Mouse (Mus musculus): ENCODE results near the gene Crtc3. TPM values are rescaled to one million over a fixed set of nuclear protein-coding genes. Genes with fewer than 3 reads are reported as not detected.

Crtc3 gene
- 11.7 and 14.0 TPM in 2 replicates for polyA plus RNA-seq (2014; fragmentation: Nextera tagmentation; extraction: Ambion mirVana)

GRCm38 (mm10) chr7:80688556-80689220 lies at the start of gene Crtc3:
TSS of gene Crtc3 (minus strand) at chr7:80688877.
- Histone ChIP-seq H3K36me3 (ENCODE audit: control insufficient read depth, insufficient read depth, low read length) (no peaks in the 10 kb centered on the region), H3K27me3 (ENCODE audit: control insufficient read depth, insufficient read depth, low read length) (no peaks in the 10 kb centered on the region), H3K27ac (replicated peaks; ENCODE audit: low read depth, low read length) (peak within 1 kb of the TSS; percentile 96), H3K4me3 (replicated peaks; ENCODE audit: low read depth, low read length) (peak within 1 kb of the TSS; percentile 74), H3K4me2 (ENCODE audit: low read length) (peak within 1 kb of the TSS; percentile 67), H3K9me3 (ENCODE audit: control insufficient read depth, low read length) (no peaks in the 10 kb centered on the region), H3K4me1 (ENCODE audit: control insufficient read depth, insufficient read depth, low read length) (peaks cover 11% of the 10 kb centered on the region), H3K9ac (replicated peaks; ENCODE audit: low read length) (peak within 1 kb of the TSS; percentile 95)
- ATAC-seq (ENCODE audit: low FRiP score, low TSS enrichment) (peak; percentile 86), DNase-seq (peak; percentile 83)
- under 1% methylated on average over 79 of the region's 83 CpGs for WGBS

GRCm38 (mm10) chr7:80736199-80736598 lies 47.5 kb upstream of the Crtc3 start:
- 88% methylated on average over 10 of the region's 10 CpGs for WGBS
- H3K4me3 ChIP-seq (replicated peaks; ENCODE audit: low read depth, low read length), result no peak overlapping the region
- no peak for ATAC-seq (ENCODE audit: low FRiP score, low TSS enrichment)
- no peak overlapping the region for H3K4me2 ChIP-seq (ENCODE audit: low read length)
- H3K9ac ChIP-seq (replicated peaks; ENCODE audit: low read length), result no peak overlapping the region
- no peak for DNase-seq
- no peaks in the 10 kb centered on the region for H3K27me3 ChIP-seq (ENCODE audit: control insufficient read depth, insufficient read depth, low read length)
- peaks cover 70% of the 10 kb centered on the region for H3K36me3 ChIP-seq (ENCODE audit: control insufficient read depth, insufficient read depth, low read length)
- H3K9me3 ChIP-seq (ENCODE audit: control insufficient read depth, low read length), result no peaks in the 10 kb centered on the region
- no peaks in the 10 kb centered on the region for H3K4me1 ChIP-seq (ENCODE audit: control insufficient read depth, insufficient read depth, low read length)
- no peak overlapping the region for H3K27ac ChIP-seq (replicated peaks; ENCODE audit: low read depth, low read length)

- WGBS, result 82% methylated on average over 11 of the region's 11 CpGs
- DNase-seq (no peak), ATAC-seq (ENCODE audit: low FRiP score, low TSS enrichment) (no peak)
- Histone ChIP-seq H3K4me2 (ENCODE audit: low read length) (no peak overlapping the region), H3K27ac (replicated peaks; ENCODE audit: low read depth, low read length) (no peak overlapping the region), H3K36me3 (ENCODE audit: control insufficient read depth, insufficient read depth, low read length) (peaks cover 61% of the 10 kb centered on the region), H3K9ac (replicated peaks; ENCODE audit: low read length) (no peak overlapping the region), H3K4me1 (ENCODE audit: control insufficient read depth, insufficient read depth, low read length) (no peaks in the 10 kb centered on the region), H3K4me3 (replicated peaks; ENCODE audit: low read depth, low read length) (no peak overlapping the region), H3K9me3 (ENCODE audit: control insufficient read depth, low read length) (no peaks in the 10 kb centered on the region), H3K27me3 (ENCODE audit: control insufficient read depth, insufficient read depth, low read length) (no peaks in the 10 kb centered on the region)
These were observed 44.3 kb upstream of the Crtc3 start for GRCm38 (mm10) chr7:80732986-80733385.

- Histone ChIP-seq H3K9ac (replicated peaks; ENCODE audit: low read length) (no peak overlapping the region), H3K27me3 (ENCODE audit: control insufficient read depth, insufficient read depth, low read length) (no peaks in the 10 kb centered on the region), H3K36me3 (ENCODE audit: control insufficient read depth, insufficient read depth, low read length) (peaks cover 64% of the 10 kb centered on the region), H3K4me1 (ENCODE audit: control insufficient read depth, insufficient read depth, low read length) (no peaks in the 10 kb centered on the region), H3K4me3 (replicated peaks; ENCODE audit: low read depth, low read length) (no peak overlapping the region), H3K4me2 (ENCODE audit: low read length) (no peak overlapping the region), H3K9me3 (ENCODE audit: control insufficient read depth, low read length) (no peaks in the 10 kb centered on the region), H3K27ac (replicated peaks; ENCODE audit: low read depth, low read length) (no peak overlapping the region)
- DNase-seq, result peak; percentile 89
- no peak for ATAC-seq (ENCODE audit: low FRiP score, low TSS enrichment)
- WGBS, result 25% methylated on average over 8 of the region's 8 CpGs
These were observed 41.0 kb upstream of the Crtc3 start for GRCm38 (mm10) chr7:80729662-80730061.

GRCm38 (mm10) chr7:80721041-80721440 lies 32.4 kb upstream of the Crtc3 start:
- Histone ChIP-seq H3K9me3 (ENCODE audit: control insufficient read depth, low read length) (no peaks in the 10 kb centered on the region), H3K27ac (replicated peaks; ENCODE audit: low read depth, low read length) (no peak overlapping the region), H3K4me2 (ENCODE audit: low read length) (no peak overlapping the region), H3K4me1 (ENCODE audit: control insufficient read depth, insufficient read depth, low read length) (no peaks in the 10 kb centered on the region), H3K36me3 (ENCODE audit: control insufficient read depth, insufficient read depth, low read length) (peaks cover 77% of the 10 kb centered on the region), H3K9ac (replicated peaks; ENCODE audit: low read length) (no peak overlapping the region), H3K4me3 (replicated peaks; ENCODE audit: low read depth, low read length) (no peak overlapping the region), H3K27me3 (ENCODE audit: control insufficient read depth, insufficient read depth, low read length) (no peaks in the 10 kb centered on the region)
- 23% methylated on average over 9 of the region's 9 CpGs for WGBS
- DNase-seq, result peak; percentile 28
- no peak for ATAC-seq (ENCODE audit: low FRiP score, low TSS enrichment)

GRCm38 (mm10) chr7:80719582-80719981 lies 30.9 kb upstream of the Crtc3 start:
- ATAC-seq (ENCODE audit: low FRiP score, low TSS enrichment) (no peak), DNase-seq (no peak)
- no peak overlapping the region for H3K4me2 ChIP-seq (ENCODE audit: low read length)
- H3K27ac ChIP-seq (replicated peaks; ENCODE audit: low read depth, low read length), result no peak overlapping the region
- no peak overlapping the region for H3K9ac ChIP-seq (replicated peaks; ENCODE audit: low read length)
- H3K9me3 ChIP-seq (ENCODE audit: control insufficient read depth, low read length), result no peaks in the 10 kb centered on the region
- H3K4me3 ChIP-seq (replicated peaks; ENCODE audit: low read depth, low read length), result no peak overlapping the region
- no peaks in the 10 kb centered on the region for H3K4me1 ChIP-seq (ENCODE audit: control insufficient read depth, insufficient read depth, low read length)
- H3K27me3 ChIP-seq (ENCODE audit: control insufficient read depth, insufficient read depth, low read length), result no peaks in the 10 kb centered on the region
- peaks cover 77% of the 10 kb centered on the region for H3K36me3 ChIP-seq (ENCODE audit: control insufficient read depth, insufficient read depth, low read length)
- 97% methylated on average over 7 of the region's 7 CpGs for WGBS

GRCm38 (mm10) chr7:80719038-80719437 lies 30.4 kb upstream of the Crtc3 start:
- Histone ChIP-seq H3K27ac (replicated peaks; ENCODE audit: low read depth, low read length) (no peak overlapping the region), H3K9ac (replicated peaks; ENCODE audit: low read length) (no peak overlapping the region), H3K4me2 (ENCODE audit: low read length) (no peak overlapping the region), H3K36me3 (ENCODE audit: control insufficient read depth, insufficient read depth, low read length) (peaks cover 75% of the 10 kb centered on the region), H3K4me1 (ENCODE audit: control insufficient read depth, insufficient read depth, low read length) (no peaks in the 10 kb centered on the region), H3K9me3 (ENCODE audit: control insufficient read depth, low read length) (no peaks in the 10 kb centered on the region), H3K4me3 (replicated peaks; ENCODE audit: low read depth, low read length) (no peak overlapping the region), H3K27me3 (ENCODE audit: control insufficient read depth, insufficient read depth, low read length) (no peaks in the 10 kb centered on the region)
- no peak for ATAC-seq (ENCODE audit: low FRiP score, low TSS enrichment)
- 88% methylated on average over 2 of the region's 2 CpGs for WGBS
- DNase-seq, result no peak

GRCm38 (mm10) chr7:80718471-80718870 lies 29.8 kb upstream of the Crtc3 start:
- ATAC-seq (ENCODE audit: low FRiP score, low TSS enrichment), result no peak
- no peak for DNase-seq
- no peak overlapping the region for H3K4me3 ChIP-seq (replicated peaks; ENCODE audit: low read depth, low read length)
- no peaks in the 10 kb centered on the region for H3K9me3 ChIP-seq (ENCODE audit: control insufficient read depth, low read length)
- H3K4me2 ChIP-seq (ENCODE audit: low read length), result no peak overlapping the region
- 62% methylated on average over 8 of the region's 8 CpGs for WGBS
- H3K9ac ChIP-seq (replicated peaks; ENCODE audit: low read length), result no peak overlapping the region
- H3K27me3 ChIP-seq (ENCODE audit: control insufficient read depth, insufficient read depth, low read length), result no peaks in the 10 kb centered on the region
- H3K27ac ChIP-seq (replicated peaks; ENCODE audit: low read depth, low read length), result no peak overlapping the region
- peaks cover 69% of the 10 kb centered on the region for H3K36me3 ChIP-seq (ENCODE audit: control insufficient read depth, insufficient read depth, low read length)
- H3K4me1 ChIP-seq (ENCODE audit: control insufficient read depth, insufficient read depth, low read length), result no peaks in the 10 kb centered on the region

GRCm38 (mm10) chr7:80716758-80717157 lies 28.1 kb upstream of the Crtc3 start:
- H3K4me2 ChIP-seq (ENCODE audit: low read length), result no peak overlapping the region
- DNase-seq, result no peak
- peaks cover 61% of the 10 kb centered on the region for H3K36me3 ChIP-seq (ENCODE audit: control insufficient read depth, insufficient read depth, low read length)
- H3K4me3 ChIP-seq (replicated peaks; ENCODE audit: low read depth, low read length), result no peak overlapping the region
- H3K4me1 ChIP-seq (ENCODE audit: control insufficient read depth, insufficient read depth, low read length), result no peaks in the 10 kb centered on the region
- whole genome bisulfite sequencing, result 91% methylated on average over 9 of the region's 9 CpGs
- H3K9me3 ChIP-seq (ENCODE audit: control insufficient read depth, low read length), result no peaks in the 10 kb centered on the region
- no peak overlapping the region for H3K9ac ChIP-seq (replicated peaks; ENCODE audit: low read length)
- no peak overlapping the region for H3K27ac ChIP-seq (replicated peaks; ENCODE audit: low read depth, low read length)
- no peak for ATAC-seq (ENCODE audit: low FRiP score, low TSS enrichment)
- no peaks in the 10 kb centered on the region for H3K27me3 ChIP-seq (ENCODE audit: control insufficient read depth, insufficient read depth, low read length)
